Mouse (Mus musculus) hindbrain, embryonic 16.5 days (tissue): ENCODE data around the gene Aars2. TPM values are rescaled to one million over a fixed set of nuclear protein-coding genes. Genes with fewer than 3 reads are reported as not detected.
A peak's percentile ranks its signal among the peaks of the same experiment; 100 is the strongest.

Experiments used
- ATAC-seq: fragments of 200-750 bp; cut with Nextera tagmentation; 2 replicates; pipeline ENCODE4 v1.8.0; 2017; ENCODE audit warnings: moderate TSS enrichment, moderate library complexity
- H3K27ac ChIP-seq: fragments of 300-500 bp; sonication (generic); 2 replicates; pipeline ENCODE4 v1.5.1; 2014; ENCODE audit warnings: low read depth, mild to moderate bottlenecking, control low read depth, low read length, moderate library complexity
- H3K27me3 ChIP-seq: fragments of 300-500 bp; sonication (generic); replicated peaks from 2 replicates; pipeline ENCODE4 v1.6.1; 2014; ENCODE audit warnings: low read length; ENCODE audit not compliant: control insufficient read depth, insufficient read depth
- H3K36me3 ChIP-seq: fragments of 300-500 bp; sonication (generic); 2 replicates; pipeline ENCODE4 v1.6.1; 2014; ENCODE audit warnings: mild to moderate bottlenecking, low read length, moderate library complexity, mixed read lengths; ENCODE audit not compliant: control insufficient read depth, insufficient read depth
- H3K4me1 ChIP-seq: fragments of 300-500 bp; sonication (generic); 2 replicates; pipeline ENCODE4 v1.6.1; 2014; ENCODE audit warnings: low read depth, low read length; ENCODE audit not compliant: control insufficient read depth, insufficient read depth
- H3K4me2 ChIP-seq: fragments of 300-500 bp; sonication (generic); 2 replicates; pipeline ENCODE4 v1.6.1; 2014; ENCODE audit warnings: mild to moderate bottlenecking, low read length, control low read depth, moderate library complexity
- H3K4me3 ChIP-seq: fragments of 300-500 bp; sonication (generic); 2 replicates; pipeline ENCODE4 v1.5.1; 2014; ENCODE audit warnings: mild to moderate bottlenecking, low read length, control low read depth, moderate library complexity
- H3K9ac ChIP-seq: fragments of 300-500 bp; sonication (generic); 2 replicates; pipeline ENCODE4 v1.6.1; 2014; ENCODE audit warnings: low read depth, mild to moderate bottlenecking, control low read depth, low read length, moderate library complexity
- H3K9me3 ChIP-seq: fragments of 300-500 bp; sonication (generic); 2 replicates; pipeline ENCODE4 v1.6.1; 2014; ENCODE audit warnings: mild to moderate bottlenecking, low read length, moderate library complexity; ENCODE audit not compliant: control insufficient read depth
- WGBS: fragments of 180-500 bp; shearing (Covaris S2); extraction: QIAGEN DNeasy Blood & Tissue Kit; methylation state at CpG from one replicate; pipeline ENCODE4 v1.1.7; 2014; 5-methylcytosine and 5-hydroxymethylcytosine counted together
- polyA plus RNA-seq: library from polyadenylated mRNA; unstranded; fragments of >200 nt; fragmentation: Nextera tagmentation; extraction: Ambion mirVana; gene quantifications from 2 replicates; pipeline ENCODE4 v1.2.1, GENCODE M21; 2015

The Aars2 gene
- 20.6 and 21.7 TPM in 2 replicates for polyA plus RNA-seq

GRCm38 (mm10) chr17:45506700-45507189, at the start of gene Aars2:
Gene Aars2, plus strand, starts transcription at chr17:45506841.
- H3K27me3 ChIP-seq, result no peaks in the 10 kb centered on the region
- H3K27ac ChIP-seq, result peak within 1 kb of the TSS; percentile 97
- peak within 1 kb of the TSS; percentile 49 for H3K4me2 ChIP-seq
- no peaks in the 10 kb centered on the region for H3K9me3 ChIP-seq
- peak; percentile 95 for ATAC-seq
- H3K9ac ChIP-seq, result peak within 1 kb of the TSS; percentile 90
- H3K36me3 ChIP-seq, result peaks cover 13% of the 10 kb centered on the region
- H3K4me3 ChIP-seq, result peak within 1 kb of the TSS; percentile 85
- H3K4me1 ChIP-seq, result peaks cover 7% of the 10 kb centered on the region
- WGBS, result 1% methylated on average over 42 of the region's 42 CpGs

- Histone ChIP-seq H3K4me1 (peaks cover 3% of the 10 kb centered on the region), H3K27me3 (no peaks in the 10 kb centered on the region), H3K9ac (no peak overlapping the region), H3K9me3 (no peaks in the 10 kb centered on the region), H3K36me3 (no peaks in the 10 kb centered on the region), H3K27ac (no peak overlapping the region), H3K4me3 (no peak overlapping the region), H3K4me2 (no peak overlapping the region)
- 89% methylated on average over 5 of the region's 5 CpGs for WGBS
- no peak for ATAC-seq
Measured at GRCm38 (mm10) chr17:45457487-45457886, 49.2 kb upstream of the Aars2 start.

- H3K9me3 ChIP-seq, result no peaks in the 10 kb centered on the region
- no peaks in the 10 kb centered on the region for H3K27me3 ChIP-seq
- peaks cover 3% of the 10 kb centered on the region for H3K4me1 ChIP-seq
- no peak overlapping the region for H3K4me3 ChIP-seq
- no peaks in the 10 kb centered on the region for H3K36me3 ChIP-seq
- ATAC-seq, result no peak
- WGBS, result 85% methylated on average over 4 of the region's 4 CpGs
- no peak overlapping the region for H3K9ac ChIP-seq
- H3K27ac ChIP-seq, result no peak overlapping the region
- no peak overlapping the region for H3K4me2 ChIP-seq
Measured at GRCm38 (mm10) chr17:45458516-45458915, 48.1 kb upstream of the Aars2 start.

- no peak for ATAC-seq
- H3K9ac ChIP-seq, result no peak overlapping the region
Measured at GRCm38 (mm10) chr17:45459062-45459461, 47.6 kb upstream of the Aars2 start.

GRCm38 (mm10) chr17:45462506-45462905, 44.1 kb upstream of the Aars2 start:
- Histone ChIP-seq H3K4me2 (no peak overlapping the region), H3K9me3 (no peaks in the 10 kb centered on the region), H3K4me1 (no peaks in the 10 kb centered on the region), H3K4me3 (no peak overlapping the region), H3K27ac (no peak overlapping the region), H3K9ac (no peak overlapping the region), H3K27me3 (no peaks in the 10 kb centered on the region), H3K36me3 (no peaks in the 10 kb centered on the region)
- ATAC-seq, result no peak
- WGBS, result 98% methylated on average over 4 of the region's 4 CpGs

More at GRCm38 (mm10) chr17:45459062-45459461, 47.6 kb upstream of the Aars2 start:
- H3K4me2 ChIP-seq, result no peak overlapping the region
- 89% methylated on average over 8 of the region's 8 CpGs for WGBS
- H3K36me3 ChIP-seq, result no peaks in the 10 kb centered on the region
- H3K27ac ChIP-seq, result no peak overlapping the region
- no peaks in the 10 kb centered on the region for H3K27me3 ChIP-seq
- H3K9me3 ChIP-seq, result no peaks in the 10 kb centered on the region
- H3K4me1 ChIP-seq, result peaks cover 3% of the 10 kb centered on the region
- H3K4me3 ChIP-seq, result no peak overlapping the region

- Histone ChIP-seq H3K4me3 (no peak overlapping the region), H3K27ac (no peak overlapping the region), H3K4me2 (no peak overlapping the region), H3K27me3 (no peaks in the 10 kb centered on the region), H3K4me1 (no peaks in the 10 kb centered on the region), H3K9me3 (no peaks in the 10 kb centered on the region), H3K36me3 (no peaks in the 10 kb centered on the region), H3K9ac (no peak overlapping the region)
- WGBS, result 88% methylated on average over 9 of the region's 9 CpGs
- no peak for ATAC-seq
Measured at GRCm38 (mm10) chr17:45464255-45464654, 42.4 kb upstream of the Aars2 start.

- H3K9ac ChIP-seq, result no peak overlapping the region
- no peaks in the 10 kb centered on the region for H3K9me3 ChIP-seq
- no peaks in the 10 kb centered on the region for H3K4me1 ChIP-seq
- no peaks in the 10 kb centered on the region for H3K27me3 ChIP-seq
- WGBS, result 61% methylated on average over 2 of the region's 2 CpGs
- H3K4me2 ChIP-seq, result no peak overlapping the region
- H3K4me3 ChIP-seq, result no peak overlapping the region
- H3K36me3 ChIP-seq, result no peaks in the 10 kb centered on the region
- ATAC-seq, result no peak
- H3K27ac ChIP-seq, result no peak overlapping the region
Measured at GRCm38 (mm10) chr17:45466701-45467100, 39.9 kb upstream of the Aars2 start.

- ATAC-seq, result no peak
- 87% methylated on average over 5 of the region's 5 CpGs for WGBS
- no peak overlapping the region for H3K9ac ChIP-seq
- no peaks in the 10 kb centered on the region for H3K36me3 ChIP-seq
- H3K27me3 ChIP-seq, result no peaks in the 10 kb centered on the region
- H3K4me1 ChIP-seq, result no peaks in the 10 kb centered on the region
- H3K27ac ChIP-seq, result no peak overlapping the region
- no peak overlapping the region for H3K4me3 ChIP-seq
- H3K9me3 ChIP-seq, result no peaks in the 10 kb centered on the region
- no peak overlapping the region for H3K4me2 ChIP-seq
Measured at GRCm38 (mm10) chr17:45468302-45468701, 38.3 kb upstream of the Aars2 start.

GRCm38 (mm10) chr17:45470726-45471125, 35.9 kb upstream of the Aars2 start:
- Histone ChIP-seq H3K4me1 (peaks cover 10% of the 10 kb centered on the region; the same call in 1 of the 2 replicates), H3K4me3 (no peak overlapping the region), H3K9me3 (no peaks in the 10 kb centered on the region), H3K36me3 (no peaks in the 10 kb centered on the region), H3K27me3 (no peaks in the 10 kb centered on the region), H3K4me2 (no peak overlapping the region), H3K27ac (no peak overlapping the region), H3K9ac (no peak overlapping the region)
- WGBS, result 89% methylated on average over 7 of the region's 7 CpGs
- no peak for ATAC-seq

- H3K27me3 ChIP-seq, result no peaks in the 10 kb centered on the region
- no peak overlapping the region for H3K4me3 ChIP-seq
- no peaks in the 10 kb centered on the region for H3K36me3 ChIP-seq
- H3K4me1 ChIP-seq, result peaks cover 10% of the 10 kb centered on the region; the same call in 1 of the 2 replicates
- H3K4me2 ChIP-seq, result no peak overlapping the region
- H3K9ac ChIP-seq, result no peak overlapping the region
- H3K27ac ChIP-seq, result no peak overlapping the region
- ATAC-seq, result no peak
- WGBS, result 79% methylated on average over 6 of the region's 6 CpGs
- no peaks in the 10 kb centered on the region for H3K9me3 ChIP-seq
Measured at GRCm38 (mm10) chr17:45473667-45474066, 33.0 kb upstream of the Aars2 start.
